Mouse (Mus musculus) cerebellum, adult 9-11 months (tissue): ENCODE data around the gene Zfp865.
"Not testable (repeated sequence)": the region's sequence is repeated elsewhere in the genome, so short reads cannot be mapped to it uniquely, and the experiment has no call there.

ENCODE experiments used
- DNase-seq: peaks from one replicate; pipeline ENCODE4 v3.0.0; 2022

The Zfp865 gene

DNA sequence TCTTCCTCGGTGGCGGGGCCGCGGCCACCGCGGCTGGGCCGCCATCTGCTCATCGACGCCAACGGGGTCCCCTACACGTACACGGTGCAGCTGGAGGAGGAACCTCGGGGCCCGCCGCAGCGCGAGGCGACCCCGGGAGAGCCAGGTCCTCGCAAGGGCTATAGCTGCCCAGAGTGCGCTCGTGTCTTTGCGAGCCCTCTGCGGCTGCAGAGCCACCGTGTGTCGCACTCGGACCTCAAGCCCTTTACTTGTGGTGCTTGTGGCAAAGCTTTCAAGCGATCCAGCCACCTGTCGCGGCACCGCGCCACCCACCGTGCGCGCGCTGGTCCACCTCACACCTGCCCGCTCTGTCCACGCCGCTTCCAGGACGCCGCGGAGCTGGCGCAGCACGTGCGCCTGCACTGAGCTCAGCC lies 32.8 kb downstream of the Zfp865 start:
- peak; percentile 62 for DNase-seq

GRCm38 (mm10) chr7:5053456-5054179 lies 33.4 kb downstream of the Zfp865 start:
- peak; percentile 50 for DNase-seq

GRCm38 (mm10) chr7:5056651-5057263 lies 36.6 kb downstream of the Zfp865 start:
- peak; percentile 78 for DNase-seq

- DNase-seq: no peak
Measured at GRCm38 (mm10) chr7:5057381-5057780, 37.2 kb downstream of the Zfp865 start.

DNA sequence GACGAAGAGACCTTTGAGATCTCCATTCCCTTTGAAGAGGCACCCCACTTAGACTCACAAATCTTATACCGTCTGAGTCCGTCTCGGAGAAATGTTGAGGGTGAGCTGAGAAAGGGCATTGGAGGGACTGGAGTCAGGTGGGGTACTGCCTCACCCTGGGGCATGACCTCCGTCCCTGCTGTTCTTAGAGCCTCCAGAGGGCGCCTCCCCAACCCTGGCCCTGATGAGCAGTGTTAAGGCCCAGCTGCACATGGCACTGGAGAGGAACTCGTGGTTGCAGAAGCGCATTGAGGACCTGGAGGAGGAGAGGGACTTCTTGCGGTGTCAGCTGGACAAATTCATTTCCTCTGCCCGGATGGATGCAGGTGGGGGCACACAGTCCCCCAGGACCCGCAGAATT lies 37.6 kb downstream of the Zfp865 start:
- DNase-seq: no peak

DNA sequence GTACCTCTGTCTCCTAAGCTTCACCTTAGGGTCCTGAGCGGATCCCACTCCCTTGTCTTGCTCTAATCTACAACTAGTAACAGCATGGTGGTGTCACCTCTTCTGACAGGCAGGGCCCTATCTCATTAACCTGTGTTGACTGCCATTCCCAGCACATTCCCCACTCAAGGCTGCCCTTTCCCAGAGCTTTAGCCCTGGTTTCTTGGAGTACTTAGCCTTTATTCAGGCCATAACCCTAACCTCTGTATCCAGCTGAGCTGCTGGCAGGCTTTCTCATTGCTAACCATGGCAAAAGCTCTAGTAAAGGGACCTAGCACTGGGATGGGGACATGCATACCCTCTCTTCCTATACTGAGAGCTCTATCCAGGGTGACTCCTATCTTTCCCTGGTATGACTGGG lies 38.5 kb downstream of the Zfp865 start:
- DNase-seq: no peak

DNA sequence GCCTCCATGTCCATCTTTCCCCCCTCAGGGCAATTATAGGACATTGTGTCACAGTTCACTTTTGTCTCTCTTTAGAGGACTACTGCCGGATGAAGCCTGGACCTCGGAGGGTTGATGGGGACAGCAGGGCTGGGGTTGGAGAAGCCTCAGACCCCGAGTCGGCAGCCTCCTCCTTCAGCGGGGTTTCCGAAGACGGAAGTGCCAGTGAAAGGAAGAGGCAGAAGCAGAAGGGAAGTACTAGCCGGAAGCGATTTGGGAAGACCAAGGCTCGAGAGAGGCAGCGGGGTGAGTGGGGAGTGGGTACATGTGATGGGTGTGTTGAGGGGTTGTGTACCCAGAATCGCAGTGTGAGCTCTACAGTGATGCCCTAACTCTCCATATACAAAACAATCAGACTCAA lies 39.2 kb downstream of the Zfp865 start:
- peak; percentile 73 for DNase-seq

- peak; percentile 94 for DNase-seq
Measured at GRCm38 (mm10) chr7:5060239-5060731, 40.1 kb downstream of the Zfp865 start.

GRCm38 (mm10) chr7:5060944-5061773 lies 41.0 kb downstream of the Zfp865 start:
- DNase-seq: peak; percentile 98

DNA sequence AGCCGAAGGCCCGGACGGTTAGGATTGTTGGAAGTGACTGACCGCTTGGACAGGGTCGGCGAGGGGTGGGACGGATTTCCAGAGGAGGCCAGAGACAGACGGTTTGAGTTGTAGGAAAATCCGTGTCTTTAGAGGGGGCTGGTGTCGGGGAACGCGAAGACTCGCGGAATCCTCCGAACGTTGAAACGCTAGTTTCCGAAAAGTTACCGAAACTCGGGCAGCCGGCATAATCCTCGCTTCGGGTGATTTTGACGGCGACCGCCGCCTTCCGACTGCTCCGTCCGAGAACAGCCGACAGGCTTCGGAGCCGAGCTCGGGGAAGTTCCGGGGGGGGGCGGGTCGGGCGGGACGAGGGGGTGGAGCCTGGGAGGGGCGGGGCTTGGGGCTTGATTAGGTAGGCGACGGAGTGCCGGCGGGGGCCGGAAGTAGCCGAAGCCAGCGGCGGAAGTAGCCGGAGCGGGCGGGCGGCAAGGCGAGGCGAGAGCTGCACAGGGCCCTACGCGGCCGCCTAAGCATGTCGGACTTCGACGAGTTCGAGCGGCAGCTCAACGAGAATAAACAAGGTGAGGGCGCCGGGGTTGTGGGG lies 41.7 kb downstream of the Zfp865 start, which contains the start of gene U2af2:
Gene U2af2, plus strand, starts transcription at position 370 of the 586 bp plus-strand sequence.
- peak; percentile 96 for DNase-seq

GRCm38 (mm10) chr7:5062360-5063001 lies 42.3 kb downstream of the Zfp865 start:
- DNase-seq: no peak

- no peak for DNase-seq
Measured at GRCm38 (mm10) chr7:5064886-5065285, 44.7 kb downstream of the Zfp865 start.

DNA sequence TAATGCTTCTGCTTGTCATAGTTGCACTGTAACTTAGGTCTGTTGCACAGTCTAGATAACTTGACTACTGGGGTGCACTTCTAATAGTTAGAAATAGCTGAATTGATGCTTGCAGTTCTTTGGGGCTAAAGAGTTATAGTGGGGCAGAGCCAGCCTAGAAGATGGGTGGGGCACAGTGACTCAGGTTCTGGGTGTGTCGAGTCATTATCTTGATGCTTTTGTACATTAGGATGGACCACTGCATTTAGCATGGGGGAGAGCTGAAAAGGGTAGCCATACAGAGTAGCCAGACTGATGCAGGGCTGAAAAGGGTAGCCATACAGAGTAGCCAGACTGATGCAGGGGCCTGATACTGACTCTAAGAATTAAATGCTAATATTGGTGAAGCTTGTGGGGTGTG lies 53.4 kb downstream of the Zfp865 start:
- DNase-seq: no peak

GRCm38 (mm10) chr7:5074984-5075383 lies 54.8 kb downstream of the Zfp865 start:
- no peak for DNase-seq

DNA sequence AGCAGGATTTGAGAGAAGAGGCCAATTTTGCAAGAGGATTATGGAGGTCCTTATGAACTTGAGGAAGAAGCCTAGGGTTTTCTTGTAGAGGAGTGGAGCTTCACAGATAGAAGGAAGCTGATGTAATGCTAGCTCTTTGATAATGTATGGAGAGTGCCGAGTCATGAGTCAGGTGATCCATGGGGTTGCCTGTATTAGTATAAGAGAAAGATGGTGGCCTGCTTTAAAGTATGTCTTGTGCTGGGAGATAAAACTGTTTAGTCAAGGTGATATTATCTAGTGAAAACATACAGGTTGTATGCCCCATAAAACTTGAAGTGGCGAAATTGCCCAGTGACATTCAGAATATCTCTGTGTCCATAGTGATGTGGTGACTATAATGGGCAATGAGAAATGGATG lies 56.8 kb downstream of the Zfp865 start:
- no peak for DNase-seq

- DNase-seq: not testable (repeated sequence)
Measured at GRCm38 (mm10) chr7:5079365-5080009, 59.3 kb downstream of the Zfp865 start.

- DNase-seq: peak; percentile 97
Measured at GRCm38 (mm10) chr7:5080010-5080751, 60.0 kb downstream of the Zfp865 start, which contains the start of gene Epn1. Epn1 (plus strand) TSS chr7:5080235.

DNA sequence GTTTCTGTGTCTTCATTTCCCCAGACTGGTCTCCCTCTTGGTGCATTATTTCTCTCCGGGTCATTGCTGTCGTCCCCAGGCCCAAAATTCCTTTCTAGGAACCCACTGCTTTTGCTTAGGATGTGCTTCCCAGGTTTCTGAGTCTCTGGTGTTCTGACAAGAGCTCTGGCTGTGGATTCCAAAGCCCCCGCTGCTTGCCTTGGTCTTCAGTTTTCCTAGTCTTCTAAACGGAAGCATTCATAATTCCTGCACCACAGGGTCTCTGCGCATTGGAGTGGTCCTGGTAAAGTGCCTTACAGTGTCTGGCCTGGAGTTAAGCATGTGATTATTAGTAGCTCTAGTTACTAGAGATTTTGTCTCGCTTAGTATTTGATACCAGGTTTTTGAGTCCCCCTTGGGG lies 60.6 kb downstream of the Zfp865 start:
- DNase-seq: peak; percentile 47

DNA sequence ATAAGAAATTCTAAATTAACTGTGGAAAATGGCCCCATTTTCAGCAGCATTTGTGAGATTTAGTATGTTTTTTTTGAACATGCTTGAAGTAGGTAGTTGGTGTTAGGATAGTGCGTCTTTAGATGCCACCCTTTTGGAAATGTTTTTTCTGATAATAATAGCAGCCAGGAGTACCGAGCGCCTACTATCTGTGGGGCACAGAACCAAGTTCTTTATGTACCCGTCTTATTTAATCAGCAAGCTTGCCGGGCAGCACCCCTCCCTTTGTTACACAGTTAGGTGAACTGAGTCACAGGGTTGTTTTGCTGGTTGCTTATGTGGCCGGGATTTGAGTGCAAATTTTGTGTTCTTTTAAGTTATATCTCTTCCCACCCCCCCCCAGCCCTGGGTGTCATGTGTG lies 61.1 kb downstream of the Zfp865 start:
- peak; percentile 31 for DNase-seq

- DNase-seq: peak; percentile 15
Measured at GRCm38 (mm10) chr7:5081939-5082338, 61.8 kb downstream of the Zfp865 start.
